Comparison of ENCODE assay signal across 19 mouse cellular contexts in the genomic region with DNA sequence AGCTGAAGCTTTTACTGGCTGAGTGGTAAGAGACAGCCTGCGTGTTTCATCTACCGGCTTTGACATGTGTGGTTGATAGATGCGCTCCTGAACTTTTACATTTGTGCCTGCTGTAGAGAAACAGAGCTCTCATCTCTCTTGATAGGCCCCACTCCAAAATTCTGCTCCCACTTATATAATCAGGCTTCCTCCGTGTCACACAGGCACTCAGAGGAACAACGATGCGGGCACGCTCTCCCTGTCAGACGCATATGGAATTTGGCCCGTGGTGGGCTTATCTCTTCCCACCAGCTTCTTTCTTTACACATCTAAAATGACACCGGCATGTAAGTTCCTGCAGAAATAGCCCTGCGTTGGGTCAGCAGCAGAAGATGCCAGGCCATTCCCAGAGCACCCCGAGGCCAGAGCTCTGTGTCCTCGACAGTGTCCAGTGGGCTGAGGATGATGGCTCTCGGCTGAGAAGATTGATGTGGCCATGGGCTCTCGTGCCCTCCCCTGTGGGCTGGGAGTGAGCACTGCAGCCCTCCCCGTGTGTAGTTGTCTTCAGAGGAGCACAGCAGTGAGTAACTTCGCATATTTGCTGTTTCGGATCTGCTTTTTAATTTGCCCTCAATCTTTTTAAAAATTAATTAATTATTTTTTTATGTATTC. TPM values are rescaled to one million over a fixed set of nuclear protein-coding genes. Genes with fewer than 3 reads are reported as not detected.
DNase-seq lines count a peak whose midpoint lies in the region; ATAC-seq lines count a peak whose summit lies in the region.
"Had no signal": no experiment of that assay in that cellular context is flagged by ENCODE, and none has a peak within 500 bp of the region (broad histone marks: within the 10 kb centered on the region; RNA-seq: fewer than 3 reads in every experiment).

No protein-coding gene starts in this region.

- no peak overlapping the region for H3K4me2 ChIP-seq in hindbrain, embryonic 11.5 days (replicated peaks; ENCODE audit: low read depth, low read length)
- no peak overlapping the region for H3K4me2 ChIP-seq in neural tube, embryonic 11.5 days (ENCODE audit: low read depth)
- H3K4me2 ChIP-seq: hindbrain, embryonic 14.5 days; midbrain, embryonic 13.5 days had no signal

- no peak overlapping the region for H3K9ac ChIP-seq in hindbrain, embryonic 11.5 days (ENCODE audit: low read depth, low read length)
- no peak overlapping the region for H3K9ac ChIP-seq in neural tube, embryonic 11.5 days (ENCODE audit: low read length)
- H3K9ac ChIP-seq: hindbrain, embryonic 14.5 days; midbrain, embryonic 13.5 days had no signal

- H3K4me3 ChIP-seq in heart, embryonic 10.5 days = peak overlapping the region; percentile 32; the same call in 1 of the 2 replicates
- H3K4me3 ChIP-seq in hindbrain, embryonic 10.5 days = no peak overlapping the region
- no peak overlapping the region for H3K4me3 ChIP-seq in hindbrain, embryonic 11.5 days (ENCODE audit: low read depth, low read length)
- H3K4me3 ChIP-seq in neural tube, embryonic 11.5 days (ENCODE audit: low read depth, low read length) = no peak overlapping the region
- H3K4me3 ChIP-seq: midbrain, embryonic 13.5 days; myocyte had no signal

- WGBS in heart, embryonic 10.5 days = 27% methylated on average over 18 of the region's 18 CpGs
- WGBS in hindbrain, embryonic 10.5 days = 79% methylated on average over 18 of the region's 18 CpGs
- 74% methylated on average over 18 of the region's 18 CpGs for WGBS in hindbrain, embryonic 11.5 days
- WGBS in neural tube, embryonic 11.5 days = 71% methylated on average over 18 of the region's 18 CpGs

- H3K4me1 ChIP-seq in heart, embryonic 10.5 days = peaks cover 14% of the 10 kb centered on the region
- peaks cover 13% of the 10 kb centered on the region for H3K4me1 ChIP-seq in hindbrain, embryonic 10.5 days (replicated peaks)
- no peaks in the 10 kb centered on the region for H3K4me1 ChIP-seq in hindbrain, embryonic 11.5 days (replicated peaks; ENCODE audit: control insufficient read depth, insufficient read depth, low read length)
- peaks cover 12% of the 10 kb centered on the region for H3K4me1 ChIP-seq in neural tube, embryonic 11.5 days (ENCODE audit: control insufficient read depth, insufficient read depth, low read length)

- H3K27me3 ChIP-seq in heart, embryonic 10.5 days (ENCODE audit: insufficient read depth, poor library complexity, severe bottlenecking) = 0 out of 2 replicates have a peak, but pooled peaks cover 18% of the 10 kb centered on the region
- H3K27me3 ChIP-seq in hindbrain, embryonic 10.5 days (ENCODE audit: insufficient read depth, poor library complexity, severe bottlenecking) = no peaks in the 10 kb centered on the region
- no peaks in the 10 kb centered on the region for H3K27me3 ChIP-seq in hindbrain, embryonic 11.5 days (ENCODE audit: control insufficient read depth, insufficient read depth, low read length)
- no peaks in the 10 kb centered on the region for H3K27me3 ChIP-seq in neural tube, embryonic 11.5 days (ENCODE audit: control insufficient read depth, insufficient read depth, low read length)
- H3K27me3 ChIP-seq: midbrain, embryonic 13.5 days; Patski had no signal

- DNase-seq in heart, embryonic 10.5 days (ENCODE audit: low spot score) = peak; percentile 74
- DNase-seq in heart, postnatal 10 days = no peak
- DNase-seq in hindbrain, embryonic 10.5 days (ENCODE audit: low spot score) = no peak
- no peak for DNase-seq in hindbrain, embryonic 11.5 days (ENCODE audit: low spot score)
- DNase-seq in neural tube, embryonic 11.5 days (ENCODE audit: low spot score) = peak; percentile 28
- no peak for DNase-seq in neural tube, embryonic 10.5 days (ENCODE audit: extremely low spot score, low spot score)
- no peak for DNase-seq in ovary, adult 18-20 months (ENCODE audit: low spot score)
- DNase-seq: cerebellum, postnatal 10 days; gastrocnemius, postnatal 25 days; kidney, postnatal 14 days; thymus, adult 2 months had no signal

- no peaks in the 10 kb centered on the region for H3K9me3 ChIP-seq in heart, embryonic 10.5 days
- H3K9me3 ChIP-seq in hindbrain, embryonic 10.5 days = no peaks in the 10 kb centered on the region
- no peaks in the 10 kb centered on the region for H3K9me3 ChIP-seq in hindbrain, embryonic 11.5 days (ENCODE audit: control insufficient read depth, low read length)
- no peaks in the 10 kb centered on the region for H3K9me3 ChIP-seq in neural tube, embryonic 11.5 days (ENCODE audit: control insufficient read depth, low read length)
- H3K9me3 ChIP-seq: midbrain, embryonic 13.5 days had no signal

- intact Hi-C loops in heart, postnatal 10 days (cut with DNase I) = no loop called here

- H3K36me3 ChIP-seq in heart, embryonic 10.5 days = no peaks in the 10 kb centered on the region
- H3K36me3 ChIP-seq in hindbrain, embryonic 10.5 days = no peaks in the 10 kb centered on the region
- H3K36me3 ChIP-seq in hindbrain, embryonic 11.5 days (ENCODE audit: control insufficient read depth, insufficient read depth, low read length) = no peaks in the 10 kb centered on the region
- no peaks in the 10 kb centered on the region for H3K36me3 ChIP-seq in neural tube, embryonic 11.5 days (ENCODE audit: control insufficient read depth, insufficient read depth, low read length)
- H3K36me3 ChIP-seq: midbrain, embryonic 13.5 days had no signal

- no peak for ATAC-seq in hindbrain, embryonic 11.5 days (ENCODE audit: low FRiP score)
- no peak for ATAC-seq in neural tube, embryonic 11.5 days (ENCODE audit: insufficient read depth, low FRiP score, low TSS enrichment)
- ATAC-seq: activated CD4-positive, CD25-positive, alpha-beta regulatory T cell, adult 4 months; forebrain, embryonic 14.5 days; intestine, embryonic 16.5 days; midbrain, embryonic 13.5 days; Patski had no signal

- peak overlapping the region; percentile 18; the same call in 1 of the 2 replicates for H3K27ac ChIP-seq in heart, embryonic 10.5 days
- H3K27ac ChIP-seq in hindbrain, embryonic 10.5 days = peak overlapping the region; percentile 29; the same call in 1 of the 2 replicates
- no peak overlapping the region for H3K27ac ChIP-seq in hindbrain, embryonic 11.5 days (ENCODE audit: low read depth, low read length)
- H3K27ac ChIP-seq in neural tube, embryonic 11.5 days (ENCODE audit: low read depth, low read length) = no peak overlapping the region
- H3K27ac ChIP-seq: hindbrain, embryonic 14.5 days; macrophage; midbrain, embryonic 13.5 days had no signal

RNA-seq across cellular contexts. Expression of gene Mgmt, which starts 30.3 kb away (rescaled TPM):
- 5.7 and 6.1 TPM in 2 replicates for polyA plus RNA-seq in heart, embryonic 10.5 days (2016; fragmentation: Nextera tagmentation; extraction: Ambion mirVana)
- 1 to 10 TPM; 5.2 to 5.4 TPM for total RNA-seq in heart, postnatal 10 days (2021)
- 4.8 and 5.5 TPM in 2 replicates for polyA plus RNA-seq in hindbrain, embryonic 10.5 days (2016; fragmentation: Nextera tagmentation; extraction: Ambion mirVana)
- 3.9 and 4.0 TPM in 2 replicates for polyA plus RNA-seq in hindbrain, embryonic 11.5 days (2014; fragmentation: Nextera tagmentation; extraction: Ambion mirVana)
- 3.7 and 4.2 TPM in 2 replicates for polyA plus RNA-seq in neural tube, embryonic 11.5 days (2014; fragmentation: Nextera tagmentation; extraction: Ambion mirVana)
- polyA plus RNA-seq: Patski had no signal

Comparison
In these comparisons a context has a peak if more than half of its experiments do, and no peak if none do; other contexts are left out.
1. DNase-seq: peak in heart, embryonic 10.5 days (single experiment) and neural tube, embryonic 11.5 days (single experiment); none in heart, postnatal 10 days (0 of 2), hindbrain, embryonic 10.5 days (single experiment), hindbrain, embryonic 11.5 days (single experiment), neural tube, embryonic 10.5 days (single experiment) and ovary, adult 18-20 months (single experiment).
2. H3K27ac ChIP-seq: peak in heart, embryonic 10.5 days (single experiment) and hindbrain, embryonic 10.5 days (single experiment); none in hindbrain, embryonic 11.5 days (single experiment) and neural tube, embryonic 11.5 days (single experiment).